Mouse (Mus musculus) E14TG2a.4 (cell line): ENCODE results near the gene Suv39h1.

Source experiments
- CTCF ChIP-seq: conservative IDR thresholded peaks from 2 replicates; pipeline ENCODE4 v1.5.1; 2014; ENCODE audit warnings: low read length
- NANOG ChIP-seq: IDR thresholded peaks from 2 replicates; pipeline ENCODE4 v1.6.1; 2014; ENCODE audit warnings: borderline replicate concordance, low read length, mixed read lengths
- POU5F1 ChIP-seq: IDR thresholded peaks from 2 replicates; pipeline ENCODE4 v1.6.1; 2014; ENCODE audit warnings: low read length, borderline replicate concordance

- TF ChIP-seq CTCF (no peak), NANOG (no peak), POU5F1 (no peak)
Observed at GRCm38 (mm10) chrX:8074430-8075014, at the start of gene Suv39h1.
